Mouse (Mus musculus) hindbrain, embryonic 10.5 days (tissue): ENCODE data around the gene Tmem189. TPM values are rescaled to one million over a fixed set of nuclear protein-coding genes. Genes with fewer than 3 reads are reported as not detected.

Experiments used
- DNase-seq: peaks from one replicate; pipeline ENCODE4 v3.0.0-alpha.2; 2017; ENCODE audit warnings: low spot score
- H3K27ac ChIP-seq: fragments of 300-500 bp; sonication (generic); 2 replicates; pipeline ENCODE4 v1.5.1; 2016; ENCODE audit warnings: mild to moderate bottlenecking, moderate library complexity
- H3K27me3 ChIP-seq: fragments of 300-500 bp; sonication (generic); 2 replicates; pipeline ENCODE4 v1.6.1; 2016; ENCODE audit warnings: mild to moderate bottlenecking; ENCODE audit not compliant: poor library complexity, insufficient read depth, severe bottlenecking
- H3K36me3 ChIP-seq: fragments of 300-500 bp; sonication (generic); 2 replicates; pipeline ENCODE4 v1.6.1; 2016; ENCODE audit warnings: mild to moderate bottlenecking, moderate library complexity
- H3K4me1 ChIP-seq: fragments of 300-500 bp; sonication (generic); replicated peaks from 2 replicates; pipeline ENCODE4 v1.6.1; 2016; ENCODE audit warnings: mild to moderate bottlenecking
- H3K4me3 ChIP-seq: fragments of 300-500 bp; sonication (generic); 2 replicates; pipeline ENCODE4 v1.5.1; 2016; ENCODE audit warnings: mild to moderate bottlenecking, moderate library complexity
- H3K9me3 ChIP-seq: fragments of 300-500 bp; sonication (generic); 2 replicates; pipeline ENCODE4 v1.6.1; 2016; ENCODE audit warnings: mild to moderate bottlenecking, moderate library complexity
- WGBS: fragments of 180-500 bp; shearing (Covaris S2); methylation state at CpG from one replicate; pipeline ENCODE4 v1.1.7; 2016; 5-methylcytosine and 5-hydroxymethylcytosine counted together
- polyA plus RNA-seq: library from polyadenylated mRNA; unstranded; fragments of >200 nt; fragmentation: Nextera tagmentation; extraction: Ambion mirVana; gene quantifications from 2 replicates; pipeline ENCODE4 v1.2.1, GENCODE M21; 2016

The Tmem189 gene
- polyA plus RNA-seq, 1 experiment from 2014 or later = 41.2 TPM

DNA sequence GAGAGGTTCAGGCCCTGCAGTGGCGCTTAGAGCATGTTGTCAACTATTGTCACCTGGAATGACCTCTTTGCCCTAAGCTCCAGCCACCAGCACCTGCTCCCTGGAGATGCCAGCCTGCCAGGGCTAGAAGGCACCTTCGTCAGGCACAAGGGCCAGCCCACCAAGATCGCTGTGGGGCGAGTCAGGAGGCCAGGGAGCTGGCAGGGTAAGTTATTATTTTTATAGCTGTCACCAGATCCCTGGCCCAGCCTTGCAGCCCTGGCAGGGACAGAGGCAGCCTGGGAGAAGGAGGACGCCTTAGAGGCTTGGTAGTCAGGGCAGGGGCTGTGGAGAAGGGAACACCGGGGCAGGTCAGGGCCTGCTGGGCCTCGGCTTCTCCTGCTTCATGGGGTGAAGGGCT is 6.5 kb upstream of the Tmem189 start:
- no peaks in the 10 kb centered on the region for H3K36me3 ChIP-seq
- H3K27ac ChIP-seq = peak overlapping the region; percentile 0; the same call in 1 of the 2 replicates
- 92% methylated on average over 7 of the region's 7 CpGs for WGBS
- peaks cover 18% of the 10 kb centered on the region for H3K27me3 ChIP-seq
- peaks cover 17% of the 10 kb centered on the region; the same call in 1 of the 2 replicates for H3K4me1 ChIP-seq
- peaks cover 9% of the 10 kb centered on the region for H3K9me3 ChIP-seq
- DNase-seq = no peak
- H3K4me3 ChIP-seq = no peak overlapping the region

- Histone ChIP-seq H3K4me1 (peaks cover 17% of the 10 kb centered on the region; the same call in 1 of the 2 replicates), H3K36me3 (no peaks in the 10 kb centered on the region), H3K27ac (no peak overlapping the region), H3K9me3 (peaks cover 9% of the 10 kb centered on the region), H3K27me3 (peaks cover 24% of the 10 kb centered on the region), H3K4me3 (no peak overlapping the region)
- 68% methylated on average over 14 of the region's 14 CpGs for WGBS
- no peak for DNase-seq
Observed at GRCm38 (mm10) chr2:167695491-167695890, 5.9 kb upstream of the Tmem189 start.

- no peak overlapping the region for H3K27ac ChIP-seq
- H3K36me3 ChIP-seq = no peaks in the 10 kb centered on the region
- WGBS = 94% methylated on average over 7 of the region's 7 CpGs
- H3K4me3 ChIP-seq = no peak overlapping the region
- H3K4me1 ChIP-seq = peaks cover 18% of the 10 kb centered on the region; the same call in 1 of the 2 replicates
- DNase-seq = no peak
- peaks cover 9% of the 10 kb centered on the region for H3K9me3 ChIP-seq
- H3K27me3 ChIP-seq = peaks cover 29% of the 10 kb centered on the region
Observed at GRCm38 (mm10) chr2:167694963-167695362, 5.3 kb upstream of the Tmem189 start.

DNA sequence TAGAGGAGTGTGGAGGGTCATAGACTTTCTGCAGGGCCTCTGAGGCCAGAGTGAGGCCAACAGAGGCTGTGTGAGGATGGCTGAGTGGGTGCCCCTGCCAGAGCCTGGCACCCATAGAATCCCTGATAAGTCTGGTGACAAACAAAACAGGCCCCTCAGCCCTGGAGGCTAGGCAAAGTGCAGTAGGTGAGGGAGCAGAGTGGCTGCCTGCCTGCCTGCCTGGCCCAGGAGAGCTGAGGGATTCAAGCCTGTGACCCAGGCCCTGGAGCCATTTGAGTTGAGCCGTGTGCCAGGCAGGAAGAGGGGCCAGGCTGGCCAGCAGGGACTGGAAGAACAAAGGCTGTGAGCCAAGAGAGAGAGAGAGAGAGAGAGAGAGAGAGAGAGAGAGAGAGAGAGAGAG is 4.6 kb upstream of the Tmem189 start:
- DNase-seq = no peak
- peaks cover 37% of the 10 kb centered on the region for H3K27me3 ChIP-seq

GRCm38 (mm10) chr2:167693540-167693939 is 3.9 kb upstream of the Tmem189 start:
- Histone ChIP-seq H3K36me3 (no peaks in the 10 kb centered on the region), H3K4me1 (peaks cover 32% of the 10 kb centered on the region), H3K4me3 (no peak overlapping the region), H3K9me3 (peaks cover 9% of the 10 kb centered on the region), H3K27ac (no peak overlapping the region), H3K27me3 (peaks cover 44% of the 10 kb centered on the region)
- DNase-seq = no peak
- WGBS = 86% methylated on average over 2 of the region's 2 CpGs

More for the DNA sequence above, 4.6 kb upstream of the Tmem189 start:
- H3K9me3 ChIP-seq = peaks cover 9% of the 10 kb centered on the region
- H3K4me3 ChIP-seq = no peak overlapping the region
- H3K36me3 ChIP-seq = no peaks in the 10 kb centered on the region
- H3K27ac ChIP-seq = no peak overlapping the region
- H3K4me1 ChIP-seq = peaks cover 25% of the 10 kb centered on the region
- WGBS = 80% methylated on average over 1 of the region's 1 CpGs

- peaks cover 51% of the 10 kb centered on the region for H3K27me3 ChIP-seq
Observed at GRCm38 (mm10) chr2:167692831-167693230, 3.2 kb upstream of the Tmem189 start.

DNA sequence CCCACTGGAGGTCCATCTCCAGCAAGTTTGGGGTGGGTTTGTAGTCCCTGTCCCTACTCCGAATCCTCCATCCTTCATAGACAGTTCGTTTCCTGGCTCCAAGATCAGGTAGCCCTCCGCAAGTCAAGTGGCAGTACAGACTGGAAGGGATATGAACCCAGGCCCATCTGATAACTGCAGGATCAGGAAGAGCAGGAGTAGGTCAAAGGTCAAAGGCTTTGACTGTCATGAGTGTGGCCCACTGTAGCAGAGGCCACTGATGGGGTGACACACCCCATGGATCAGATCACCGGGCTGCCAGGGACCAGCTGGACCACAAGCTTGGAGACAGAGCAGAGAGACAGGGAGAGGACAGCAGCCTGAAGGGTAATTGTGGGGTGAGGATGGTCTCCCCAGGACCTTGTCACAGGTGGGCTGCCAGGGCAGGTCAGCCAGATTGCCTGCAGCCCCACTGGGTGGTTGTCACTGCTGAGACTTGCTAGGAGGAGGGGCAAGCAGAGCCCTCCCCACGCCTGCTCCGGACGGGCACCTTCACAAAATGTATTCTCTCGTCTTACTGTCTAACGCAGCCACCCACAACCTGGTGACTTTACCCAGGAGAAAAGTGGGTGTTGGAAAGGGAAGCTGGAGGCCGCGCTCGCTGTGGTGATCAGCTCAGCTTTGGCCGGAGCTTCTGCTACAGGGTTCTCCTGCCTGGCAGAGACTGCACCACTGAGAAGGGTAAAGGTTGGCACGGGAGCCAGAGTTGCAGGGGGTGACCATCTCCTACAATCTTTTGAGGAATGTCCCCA is 2.4 kb upstream of the Tmem189 start:
- Histone ChIP-seq H3K4me1 (peaks cover 45% of the 10 kb centered on the region), H3K27me3 (peaks cover 58% of the 10 kb centered on the region), H3K4me3 (no peak overlapping the region), H3K36me3 (no peaks in the 10 kb centered on the region), H3K9me3 (peaks cover 9% of the 10 kb centered on the region), H3K27ac (no peak overlapping the region)
- no peak for DNase-seq
- 86% methylated on average over 14 of the region's 14 CpGs for WGBS

More at GRCm38 (mm10) chr2:167692831-167693230, 3.2 kb upstream of the Tmem189 start:
- no peak overlapping the region for H3K27ac ChIP-seq
- peaks cover 39% of the 10 kb centered on the region for H3K4me1 ChIP-seq
- H3K36me3 ChIP-seq = no peaks in the 10 kb centered on the region
- no peak for DNase-seq
- WGBS = 81% methylated on average over 3 of the region's 3 CpGs
- H3K4me3 ChIP-seq = no peak overlapping the region
- peaks cover 9% of the 10 kb centered on the region for H3K9me3 ChIP-seq

DNA sequence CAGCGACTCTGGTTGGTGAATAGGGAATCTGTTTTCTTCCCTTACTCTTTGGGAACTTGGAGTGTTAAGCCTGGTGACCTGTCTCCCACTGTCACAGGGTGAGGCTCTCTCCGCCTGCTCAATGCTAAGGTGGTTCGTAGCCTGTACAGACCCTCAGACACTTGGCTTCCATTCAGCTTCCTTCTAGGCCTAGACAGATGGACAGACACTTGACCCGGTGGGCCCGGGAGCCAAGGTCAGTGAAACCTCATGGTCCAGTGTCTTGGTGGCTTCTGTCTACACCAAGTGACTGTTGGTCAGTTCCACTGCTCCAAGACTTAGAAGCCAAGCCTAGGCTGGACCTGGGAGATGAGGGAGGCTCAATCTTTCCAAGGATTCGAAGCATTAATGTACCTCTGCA is 1.8 kb upstream of the Tmem189 start:
- 90% methylated on average over 6 of the region's 6 CpGs for WGBS
- Histone ChIP-seq H3K9me3 (peaks cover 9% of the 10 kb centered on the region), H3K27me3 (peaks cover 65% of the 10 kb centered on the region), H3K36me3 (no peaks in the 10 kb centered on the region), H3K4me3 (no peak overlapping the region), H3K4me1 (peaks cover 44% of the 10 kb centered on the region), H3K27ac (no peak overlapping the region)
- no peak for DNase-seq

GRCm38 (mm10) chr2:167690962-167691311 is 1.3 kb upstream of the Tmem189 start:
- WGBS = 87% methylated on average over 12 of the region's 12 CpGs
- Histone ChIP-seq H3K4me1 (peaks cover 39% of the 10 kb centered on the region), H3K27me3 (peaks cover 70% of the 10 kb centered on the region), H3K4me3 (no peak overlapping the region), H3K36me3 (no peaks in the 10 kb centered on the region), H3K9me3 (peaks cover 9% of the 10 kb centered on the region), H3K27ac (no peak overlapping the region)
- no peak for DNase-seq

DNA sequence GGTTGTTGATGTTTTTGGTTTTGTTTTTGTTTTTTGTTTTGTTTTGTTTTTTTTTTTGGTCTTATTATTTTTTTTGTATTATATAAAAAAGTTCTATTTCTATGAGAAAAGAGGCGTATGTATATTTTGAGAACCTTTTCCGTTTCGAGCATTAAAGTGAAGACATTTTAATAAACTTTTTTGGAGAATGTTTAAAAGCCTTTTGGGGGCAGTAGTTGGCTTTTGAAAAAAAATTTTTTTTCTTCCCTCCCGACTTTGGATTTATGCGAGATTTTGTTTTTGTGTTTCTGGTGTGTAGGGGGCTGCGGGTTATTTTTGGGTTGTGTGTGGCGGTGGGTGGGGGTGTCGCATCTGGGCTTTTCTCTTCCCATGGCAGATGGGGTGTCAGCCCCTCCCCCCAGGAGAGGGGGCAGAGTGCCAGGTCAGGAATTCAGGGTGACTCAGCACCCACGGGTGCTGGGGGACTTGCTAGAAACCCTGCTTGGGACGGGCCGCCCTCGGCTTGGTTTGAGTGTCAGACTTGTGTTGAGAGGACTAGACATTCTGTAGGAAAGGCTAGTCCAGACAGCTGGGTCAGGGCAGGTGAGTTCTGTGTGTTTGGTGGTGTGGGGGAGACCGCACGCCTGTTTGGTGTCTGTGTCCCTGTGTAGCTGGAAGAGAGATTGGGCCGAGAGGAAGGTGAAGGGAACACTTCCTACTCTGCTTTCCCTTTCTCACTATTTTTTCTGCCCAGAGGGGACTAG is 768 bp upstream of the Tmem189 start:
- DNase-seq = no peak
- peaks cover 34% of the 10 kb centered on the region for H3K4me1 ChIP-seq
- H3K4me3 ChIP-seq = peak overlapping the region; percentile 75
- H3K27ac ChIP-seq = no peak overlapping the region
- H3K36me3 ChIP-seq = no peaks in the 10 kb centered on the region
- 66% methylated on average over 15 of the region's 15 CpGs for WGBS
- peaks cover 75% of the 10 kb centered on the region for H3K27me3 ChIP-seq
- H3K9me3 ChIP-seq = peaks cover 7% of the 10 kb centered on the region

- no peaks in the 10 kb centered on the region for H3K9me3 ChIP-seq
- H3K4me3 ChIP-seq = peak within 1 kb of the TSS; percentile 75
- peaks cover 82% of the 10 kb centered on the region for H3K27me3 ChIP-seq
- peak; percentile 67 for DNase-seq
- H3K4me1 ChIP-seq = peaks cover 33% of the 10 kb centered on the region
- H3K36me3 ChIP-seq = no peaks in the 10 kb centered on the region
- WGBS = under 1% methylated on average over 139 of the region's 147 CpGs
- H3K27ac ChIP-seq = peak within 1 kb of the TSS; percentile 82
Observed at GRCm38 (mm10) chr2:167688498-167689451, 847 bp downstream of the Tmem189 start, which contains the start of gene Cebpb. Cebpb (plus strand) TSS chr2:167688915.

- Histone ChIP-seq H3K27ac (0 out of 2 replicates have a peak overlapping the region, but pooled peaks have one; percentile 82), H3K9me3 (no peaks in the 10 kb centered on the region), H3K4me1 (peaks cover 33% of the 10 kb centered on the region), H3K27me3 (peaks cover 82% of the 10 kb centered on the region), H3K4me3 (peak overlapping the region; percentile 75), H3K36me3 (no peaks in the 10 kb centered on the region)
- WGBS = 23% methylated on average over 12 of the region's 12 CpGs
- DNase-seq = no peak
Observed at GRCm38 (mm10) chr2:167688126-167688497, 1.5 kb downstream of the Tmem189 start.
